24 mouse cellular contexts compared by ENCODE assay signal in genomic region chr6:51696396-51696795, GRCm38 (mm10).
DNase-seq lines count a peak whose midpoint lies in the region; ATAC-seq and TF ChIP-seq lines count a peak whose summit lies in the region.
"Had no signal": no experiment of that assay in that cellular context is flagged by ENCODE, and none has a peak within 500 bp of the region (broad histone marks: within the 10 kb centered on the region; RNA-seq: fewer than 3 reads in every experiment).

No protein-coding gene starts in this region.

- H3K9ac ChIP-seq in forebrain, embryonic 11.5 days (ENCODE audit: low read length), result no peak overlapping the region
- no peak overlapping the region for H3K9ac ChIP-seq in hindbrain, postnatal 0 days (replicated peaks; ENCODE audit: low read length)

- no peak overlapping the region for H3K27ac ChIP-seq in forebrain, embryonic 11.5 days (ENCODE audit: low read depth, low read length)
- H3K27ac ChIP-seq in hindbrain, postnatal 0 days, result no peak overlapping the region

- WGBS in forebrain, embryonic 11.5 days, result 85% methylated on average over 7 of the region's 7 CpGs
- 65% methylated on average over 7 of the region's 7 CpGs for WGBS in hindbrain, postnatal 0 days

- in situ Hi-C loops in Patski (cut with MboI; ENCODE audit: low pct_unique_long_range_greater_than_20kb), result no loop called here

- H3K36me3 ChIP-seq in forebrain, embryonic 11.5 days (ENCODE audit: control insufficient read depth, insufficient read depth, low read length), result no peaks in the 10 kb centered on the region
- no peaks in the 10 kb centered on the region for H3K36me3 ChIP-seq in hindbrain, postnatal 0 days (ENCODE audit: insufficient read depth, low read length)
- H3K36me3 ChIP-seq: G1E had no signal

- CTCF ChIA-PET in Patski (lab: Charles Lee), result interaction anchor here (0.9 to 1.3 kb wide), 3 partner anchors 11 to 43 kb away, joined by 3 read pairs; no protein-coding TSS in a partner anchor

- no peaks in the 10 kb centered on the region for H3K9me3 ChIP-seq in forebrain, embryonic 11.5 days (ENCODE audit: control insufficient read depth, low read length)
- H3K9me3 ChIP-seq in hindbrain, postnatal 0 days (ENCODE audit: low read length), result no peaks in the 10 kb centered on the region
- H3K9me3 ChIP-seq: G1E had no signal

- no peaks in the 10 kb centered on the region for H3K27me3 ChIP-seq in Patski
- no peaks in the 10 kb centered on the region for H3K27me3 ChIP-seq in forebrain, embryonic 11.5 days (ENCODE audit: control insufficient read depth, insufficient read depth, low read length)
- no peaks in the 10 kb centered on the region for H3K27me3 ChIP-seq in hindbrain, postnatal 0 days (ENCODE audit: insufficient read depth, low read length)
- H3K27me3 ChIP-seq: CH12.LX had no signal

- H3K4me1 ChIP-seq in forebrain, embryonic 11.5 days (replicated peaks; ENCODE audit: control insufficient read depth, insufficient read depth, low read length), result no peaks in the 10 kb centered on the region
- H3K4me1 ChIP-seq in hindbrain, postnatal 0 days (ENCODE audit: insufficient read depth, low read length), result no peaks in the 10 kb centered on the region

- POLR2A ChIA-PET in Patski (lab: Charles Lee), result interaction anchor here (0.6 kb wide), 1 partner anchor 548 kb away, joined by 3 read pairs; no protein-coding TSS in a partner anchor

- H3K4me3 ChIP-seq in forebrain, embryonic 11.5 days (ENCODE audit: low read depth, low read length), result no peak overlapping the region
- H3K4me3 ChIP-seq in hindbrain, postnatal 0 days (ENCODE audit: low read length), result no peak overlapping the region

- peak; percentile 21 for ATAC-seq in Patski
- ATAC-seq in forebrain, embryonic 11.5 days (replicated peaks; ENCODE audit: low FRiP score), result no peak
- no peak for ATAC-seq in hindbrain, postnatal 0 days
- ATAC-seq: activated CD4-positive, CD25-positive, alpha-beta regulatory T cell, adult 4 months; CD4-positive, CD25-positive, alpha-beta regulatory T cell, adult 4 months had no signal

- DNase-seq in adrenal gland, adult 2 months, result peak; percentile 56
- no peak for DNase-seq in adrenal gland, adult 18-20 months (ENCODE audit: low spot score in 2 of 2)
- peak; percentile 47 for DNase-seq in adrenal gland, postnatal 25 days
- no peak for DNase-seq in adrenal gland, postnatal 4 days (ENCODE audit: low spot score in 2 of 2)
- peak; percentile 63 for DNase-seq in Muller cell, postnatal 12 days (ENCODE audit: inconsistent ontology term)
- DNase-seq in Patski (ENCODE audit: low read depth, low spot score), result no peak
- no peak for DNase-seq in forebrain, embryonic 11.5 days (ENCODE audit: low spot score)
- DNase-seq in hindbrain, postnatal 0 days (ENCODE audit: low spot score), result no peak
- DNase-seq: adrenal gland, adult 8-10 months; adrenal gland, postnatal 10 days; adrenal gland, postnatal 14 days; B cell, adult 2 months; cerebellum, adult 11 months; cerebellum, adult 11-12 months; cerebellum, adult 18-20 months; cerebellum, adult 2 months; cerebellum, adult 8-10 months; cerebellum, adult 9-10 months; cerebellum, adult 9-11 months; cerebellum, postnatal 10 days had no signal

- no peak for TF ChIP-seq CTCF in Patski (IDR thresholded peaks at IDR 0.05)
- no peak for TF ChIP-seq CTCF in hindbrain, postnatal 0 days (IDR thresholded peaks at IDR 0.05; ENCODE audit: low read depth)

- H3K4me2 ChIP-seq in forebrain, embryonic 11.5 days (ENCODE audit: low read depth, low read length, severe bottlenecking), result no peak overlapping the region
- H3K4me2 ChIP-seq in hindbrain, postnatal 0 days (ENCODE audit: low read depth, low read length), result no peak overlapping the region

Comparison
In these comparisons a context has a peak if more than half of its experiments do, and no peak if none do; other contexts are left out.
1. DNase-seq: peak in adrenal gland, adult 2 months (single experiment), adrenal gland, postnatal 25 days (single experiment) and Muller cell, postnatal 12 days (single experiment); none in adrenal gland, adult 18-20 months (0 of 2), adrenal gland, postnatal 4 days (0 of 2), Patski (single experiment), forebrain, embryonic 11.5 days (single experiment) and hindbrain, postnatal 0 days (single experiment).